Mouse (Mus musculus) cerebellum, postnatal 25 days (tissue): ENCODE measurements at regions not wholly inside any gene's neighbourhood (a gene's known extent, or its start where the extent isn't known, plus 50 kb on each side); places are given as distances from the start of the nearest gene placed in this dataset.
A peak's percentile ranks its signal among the peaks of the same experiment; 100 is the strongest.
"Not testable (repeated sequence)": the region's sequence is repeated elsewhere in the genome, so short reads cannot be mapped to it uniquely, and the experiment has no call there.

Experiments
- DNase-seq, 2 experiments: peaks; one replicate each; pipeline ENCODE4 v3.0.0; 2021; ENCODE audit warnings: mixed read lengths in 2 of 2

GRCm38 (mm10) chr12:119102106-119102505, 135.9 kb upstream of the Abcb5 start:
- not testable (repeated sequence) for DNase-seq

DNA sequence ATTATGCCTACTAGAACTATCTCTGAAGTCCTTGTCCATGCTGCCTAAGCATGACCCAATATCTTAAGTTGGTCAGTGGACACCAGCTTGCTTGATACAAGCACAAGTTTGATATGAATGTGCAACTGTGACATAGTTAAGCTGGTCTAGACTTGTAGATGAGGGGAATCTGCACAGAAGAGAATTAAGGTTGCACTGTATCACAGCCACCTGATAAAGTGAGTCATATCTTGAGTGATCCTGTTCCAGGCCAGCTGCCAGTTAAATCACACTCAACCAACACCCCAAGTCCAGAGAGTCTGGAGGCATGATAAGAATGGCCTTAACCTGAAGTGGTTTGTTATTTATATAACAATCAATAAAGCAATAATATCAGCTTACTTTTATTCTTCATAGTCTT, 133.5 kb upstream of the Abcb5 start:
- DNase-seq, result no peak

- no peak for DNase-seq
Measured at GRCm38 (mm10) chr12:119097814-119098213, 131.6 kb upstream of the Abcb5 start.

DNA sequence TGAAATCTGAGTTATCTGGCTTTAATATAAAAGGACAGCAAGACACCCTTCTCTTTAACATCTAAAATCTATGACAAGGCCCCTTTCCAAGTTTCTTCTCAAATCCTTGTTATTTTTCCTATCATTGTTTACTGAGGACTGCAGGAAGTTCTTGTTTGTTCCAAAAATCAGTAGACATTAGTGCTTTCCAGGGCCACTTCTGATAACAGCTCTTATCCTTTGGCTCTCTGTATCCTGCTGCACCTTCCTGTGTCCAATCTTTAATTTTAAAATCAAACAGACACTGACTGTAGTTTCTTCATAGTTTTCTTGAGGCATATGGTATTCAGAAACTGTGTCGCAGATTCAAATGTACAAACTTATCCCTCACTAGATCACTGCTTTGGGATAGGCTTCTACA, 128.1 kb upstream of the Abcb5 start:
- DNase-seq, result no peak

- DNase-seq, result peak; percentile 10 to 44
Measured at GRCm38 (mm10) chr12:119093402-119093801, 127.2 kb upstream of the Abcb5 start.

- DNase-seq, result no peak
Measured at GRCm38 (mm10) chr12:119089292-119089691, 123.1 kb upstream of the Abcb5 start.

DNA sequence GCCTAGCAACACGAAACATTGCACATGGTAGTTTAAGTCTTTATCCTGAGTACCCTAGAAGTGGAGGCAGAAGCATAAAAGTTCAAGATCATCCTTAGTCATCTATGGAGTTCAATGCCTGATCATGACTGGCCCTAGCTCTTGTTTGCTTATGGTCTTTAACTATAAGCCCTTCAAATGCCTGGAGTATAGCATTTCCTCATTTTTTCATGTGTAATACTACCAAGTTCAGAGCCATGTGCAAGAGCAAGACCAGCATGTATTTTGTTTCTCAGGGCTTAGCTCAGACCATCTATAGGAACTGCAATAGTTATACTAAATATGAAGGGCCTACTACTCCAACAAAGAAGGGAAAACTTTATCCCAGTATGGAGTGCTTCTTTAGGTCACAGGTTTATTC, 122.4 kb upstream of the Abcb5 start:
- no peak for DNase-seq

DNA sequence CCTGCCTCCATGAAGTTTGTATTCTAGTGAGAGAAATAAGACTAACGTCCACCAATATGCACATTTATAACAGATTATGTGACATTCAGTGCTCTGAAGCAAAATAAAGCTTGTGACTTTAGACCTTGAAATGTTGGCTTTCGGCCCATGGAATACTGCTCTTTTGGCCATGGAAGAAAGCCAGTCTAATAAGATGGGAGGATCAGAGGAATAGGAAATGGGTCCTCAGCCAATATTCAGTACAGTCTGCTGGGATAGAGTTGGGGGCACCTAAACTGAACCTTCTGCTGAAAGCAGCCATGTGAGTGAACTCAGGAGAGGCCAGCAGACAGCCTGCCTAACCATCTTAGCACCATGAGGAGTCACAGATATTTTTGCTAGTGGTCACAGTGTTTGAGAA, 118.6 kb upstream of the Abcb5 start:
- DNase-seq, result no peak

GRCm38 (mm10) chr12:119082781-119083180, 116.6 kb upstream of the Abcb5 start:
- DNase-seq, result no peak

DNA sequence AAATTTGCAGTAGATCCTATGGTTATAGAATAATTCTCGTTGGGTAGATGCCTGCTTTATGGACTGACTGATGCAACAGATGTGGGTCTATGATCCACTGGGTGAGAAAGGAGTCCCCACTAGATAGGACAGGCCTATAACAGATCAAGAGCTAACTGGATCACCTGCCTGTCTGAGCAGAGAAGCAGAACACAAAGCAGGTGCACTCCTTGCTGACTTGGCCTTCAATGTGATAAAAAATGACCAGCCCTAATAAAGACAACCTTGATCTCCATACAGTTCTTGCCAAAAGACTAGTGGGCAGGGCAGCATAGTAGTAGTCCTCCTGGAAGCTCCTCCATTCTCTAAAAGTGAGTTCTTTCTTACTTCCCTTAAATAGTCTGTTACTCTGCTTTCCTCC, 109.6 kb upstream of the Abcb5 start:
- DNase-seq, result no peak

GRCm38 (mm10) chr12:119074742-119075478, 108.7 kb upstream of the Abcb5 start:
- no peak for DNase-seq

GRCm38 (mm10) chr12:119074147-119074546, 107.9 kb upstream of the Abcb5 start:
- DNase-seq, result no peak

- no peak for DNase-seq
Measured at GRCm38 (mm10) chr12:119070963-119071362, 104.7 kb upstream of the Abcb5 start.

DNA sequence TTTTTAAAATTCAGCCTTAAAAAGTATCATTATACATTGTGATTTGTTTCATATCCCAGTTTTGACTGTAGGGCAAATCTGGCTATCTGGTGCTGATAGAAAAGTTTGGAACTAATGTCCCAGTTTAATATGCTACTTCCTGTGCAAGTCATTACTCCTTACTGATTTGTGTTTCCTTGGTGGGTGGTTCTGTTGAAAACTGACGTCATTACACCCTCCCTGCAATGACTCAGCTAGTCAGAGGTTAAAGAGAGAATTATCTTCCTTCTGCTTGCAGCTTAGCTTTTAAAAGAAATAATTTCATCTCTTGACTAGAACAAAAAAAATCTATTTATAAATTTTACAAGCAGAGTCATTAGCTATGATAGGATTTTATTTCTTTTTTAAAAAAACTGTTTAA, 104.2 kb upstream of the Abcb5 start:
- DNase-seq, result no peak

DNA sequence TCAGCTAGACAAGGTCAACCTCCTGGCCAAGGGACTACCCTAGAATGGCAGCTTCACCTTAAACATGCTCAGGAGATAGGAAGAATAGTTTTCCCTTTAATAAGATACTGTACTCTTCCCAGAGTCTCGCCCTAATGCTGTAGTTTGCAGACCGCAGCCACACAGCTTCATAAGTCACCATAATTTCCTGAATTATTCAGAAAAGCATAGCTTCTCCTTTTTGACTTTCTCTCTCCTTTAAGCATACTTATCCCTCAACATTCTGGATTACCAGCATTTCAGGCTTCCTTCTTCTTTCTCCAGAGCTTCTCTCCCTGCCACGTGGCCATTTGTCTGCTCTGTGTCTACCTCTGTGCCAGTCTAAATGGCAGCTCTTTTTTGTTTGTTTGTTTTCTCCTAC, 103.5 kb upstream of the Abcb5 start:
- no peak for DNase-seq

GRCm38 (mm10) chr12:119068079-119068478, 101.9 kb upstream of the Abcb5 start:
- DNase-seq, result no peak

DNA sequence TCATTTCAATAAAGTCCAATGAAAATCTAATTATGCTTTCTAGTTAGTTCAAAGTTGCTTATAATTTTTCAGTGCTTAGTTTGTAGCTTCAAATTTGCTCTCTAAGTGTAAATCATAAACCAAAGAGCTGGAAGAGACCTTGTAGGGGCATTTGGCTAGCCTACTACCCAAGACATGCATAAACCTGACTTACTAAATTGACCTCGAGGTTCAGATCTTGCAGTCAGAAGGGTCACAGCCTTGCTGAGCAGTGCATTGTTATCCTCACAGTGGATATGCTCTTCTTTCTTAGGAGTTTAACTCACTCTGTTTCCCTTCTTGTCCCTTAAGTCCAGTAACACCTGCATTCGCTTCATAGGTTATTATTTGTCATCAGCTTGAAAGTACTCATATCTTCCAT, 96.7 kb upstream of the Abcb5 start:
- no peak for DNase-seq

GRCm38 (mm10) chr12:119062490-119062889, 96.3 kb upstream of the Abcb5 start:
- DNase-seq, result no peak

DNA sequence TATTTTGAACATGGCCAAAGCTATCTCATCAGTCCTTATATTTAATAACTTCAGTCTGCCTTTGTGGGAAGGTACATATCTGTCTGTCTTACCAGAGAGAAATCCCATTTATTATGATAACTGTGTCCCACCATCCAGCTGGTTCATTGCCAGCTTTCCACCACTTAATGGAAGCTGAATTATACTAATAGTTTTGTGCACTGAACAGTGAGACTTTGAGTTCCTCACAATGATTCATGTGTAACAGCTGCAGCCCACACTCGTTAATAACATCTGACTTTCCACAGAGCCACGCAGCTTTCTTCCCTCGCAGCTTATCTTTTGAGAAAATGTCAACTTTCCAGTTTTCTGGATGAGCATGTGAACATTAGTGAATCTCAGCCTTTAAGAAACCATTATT, 88.3 kb upstream of the Abcb5 start:
- no peak for DNase-seq

DNA sequence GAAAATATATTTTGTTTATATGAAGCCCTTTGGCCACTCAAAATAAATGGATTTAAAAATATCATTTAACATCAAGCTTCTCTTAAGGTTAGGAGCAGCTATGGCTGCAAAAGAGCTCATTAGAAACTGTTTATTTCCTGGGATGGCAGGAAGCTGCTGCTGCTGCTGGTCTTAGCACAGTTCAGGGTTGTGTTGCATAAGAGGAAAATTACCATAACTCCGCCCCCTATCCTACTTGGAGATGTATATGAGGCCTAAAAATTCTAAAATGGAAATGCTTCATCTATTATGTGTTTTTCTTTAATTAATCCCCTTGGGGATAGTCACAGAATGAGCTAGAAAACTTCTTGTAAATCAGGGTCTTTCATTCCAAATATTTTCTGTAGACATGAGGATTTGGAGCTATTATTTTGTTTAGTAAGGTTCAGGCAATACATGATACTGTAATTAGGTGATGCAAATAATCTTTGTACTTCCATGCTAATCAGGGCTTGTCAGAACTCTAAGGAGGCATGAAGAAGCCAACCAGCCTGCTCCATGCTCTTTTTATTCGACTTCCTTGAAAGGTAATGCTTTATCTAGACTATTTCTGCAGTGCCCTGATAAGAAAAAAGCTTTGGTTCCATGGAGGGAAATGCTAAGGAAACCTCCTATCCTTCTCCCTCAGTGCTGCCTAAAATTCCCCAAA, 85.6 kb upstream of the Abcb5 start:
- no peak for DNase-seq

- no peak for DNase-seq
Measured at GRCm38 (mm10) chr12:119038306-119038705, 72.1 kb upstream of the Abcb5 start.

- no peak for DNase-seq
Measured at GRCm38 (mm10) chr12:119034828-119035227, 68.6 kb upstream of the Abcb5 start.

DNA sequence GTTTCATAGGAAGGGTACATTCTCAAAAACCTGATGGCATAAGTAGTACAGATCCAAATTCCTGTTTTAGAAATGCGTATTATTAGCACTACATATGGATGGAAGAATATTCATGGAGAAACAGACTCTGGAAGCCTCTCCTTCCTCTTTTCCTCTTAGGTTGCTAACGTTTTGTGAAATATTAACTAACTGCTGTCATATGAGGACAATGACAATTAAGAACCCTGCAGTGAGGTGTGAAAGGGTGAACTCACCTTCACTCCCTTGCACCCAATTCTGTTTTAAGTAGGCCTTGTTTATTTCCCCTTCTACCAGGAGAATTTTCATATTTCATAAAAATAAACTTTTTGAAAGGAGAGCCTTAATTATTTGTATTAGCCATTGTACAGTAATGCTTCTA, 62.5 kb upstream of the Abcb5 start:
- no peak for DNase-seq

DNA sequence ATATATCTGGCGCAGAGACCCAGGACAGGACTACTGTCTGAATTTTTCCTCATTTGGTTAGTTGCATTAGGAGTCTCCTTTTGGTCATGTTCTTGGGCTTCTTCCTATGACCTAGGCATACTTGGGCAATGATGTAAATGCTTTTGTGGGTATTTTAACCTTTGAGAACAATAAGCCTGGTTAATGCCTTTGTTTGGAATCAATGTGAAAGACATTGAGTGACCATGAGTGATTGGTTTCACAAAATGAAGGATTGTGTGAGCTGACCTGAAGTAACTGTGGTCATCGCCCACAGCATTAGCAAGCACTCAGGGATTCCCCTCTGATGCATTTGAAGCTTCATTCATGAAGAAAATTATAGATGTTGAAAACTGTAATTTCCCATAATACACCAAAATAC, 61.9 kb upstream of the Abcb5 start:
- DNase-seq, result no peak

- no peak for DNase-seq
Measured at GRCm38 (mm10) chr12:119027701-119028100, 61.5 kb upstream of the Abcb5 start.
